Comparison of ENCODE assay signal across 9 mouse cellular contexts in genomic region chr13:23552962-23553361, GRCm38 (mm10). TPM values are rescaled to one million over a fixed set of nuclear protein-coding genes. Genes with fewer than 3 reads are reported as not detected.
DNase-seq lines count a peak whose midpoint lies in the region; ATAC-seq and TF ChIP-seq lines count a peak whose summit lies in the region.
"Had no signal": no experiment of that assay in that cellular context is flagged by ENCODE, and none has a peak within 500 bp of the region (broad histone marks: within the 10 kb centered on the region; RNA-seq: fewer than 3 reads in every experiment).

TSS of gene Hist1h1d (plus strand) at chr13:23553262.

- TF ChIP-seq CTCF in kidney, adult 2 months (conservative IDR thresholded peaks at IDR 0.05; ENCODE audit: insufficient read depth, insufficient read length, low read depth, low read length) = no peak
- no peak for TF ChIP-seq CTCF in midbrain, postnatal 0 days (IDR thresholded peaks at IDR 0.05)

- H3K27ac ChIP-seq in kidney, embryonic 16.5 days (ENCODE audit: low read length) = peak within 1 kb of the TSS; percentile 99
- H3K27ac ChIP-seq in kidney, adult 2 months (ENCODE audit: insufficient read depth, low read depth, low read length) = no peak within 1 kb of the TSS
- H3K27ac ChIP-seq in embryonic facial prominence, embryonic 14.5 days (replicated peaks; ENCODE audit: low read depth, low read length) = peak within 1 kb of the TSS; percentile 98
- H3K27ac ChIP-seq in hindbrain, embryonic 16.5 days (ENCODE audit: low read depth, low read length) = peak within 1 kb of the TSS; percentile 20; the same call in 1 of the 2 replicates
- no peak within 1 kb of the TSS for H3K27ac ChIP-seq in midbrain, postnatal 0 days (ENCODE audit: low read depth, low read length)

- H3K9me3 ChIP-seq in kidney, embryonic 16.5 days (ENCODE audit: low read length) = no peaks in the 10 kb centered on the region
- no peaks in the 10 kb centered on the region for H3K9me3 ChIP-seq in embryonic facial prominence, embryonic 14.5 days (ENCODE audit: control insufficient read depth, low read length)
- no peaks in the 10 kb centered on the region for H3K9me3 ChIP-seq in hindbrain, embryonic 16.5 days (ENCODE audit: control insufficient read depth, low read length)
- H3K9me3 ChIP-seq in midbrain, postnatal 0 days (ENCODE audit: low read length) = no peaks in the 10 kb centered on the region

- no peak for DNase-seq in kidney, adult 2 months
- no peak for DNase-seq in embryonic facial prominence, embryonic 14.5 days (ENCODE audit: low spot score)
- no peak for DNase-seq in midbrain, postnatal 0 days (ENCODE audit: low spot score)
- DNase-seq in urinary bladder, postnatal 10 days (ENCODE audit: low spot score) = no peak
- DNase-seq: thymus, postnatal 36 days had no signal

- H3K4me2 ChIP-seq in kidney, embryonic 16.5 days (replicated peaks; ENCODE audit: low read depth, low read length) = peak within 1 kb of the TSS; percentile 68
- peak within 1 kb of the TSS; percentile 97 for H3K4me2 ChIP-seq in embryonic facial prominence, embryonic 14.5 days (ENCODE audit: low read depth, low read length)
- no peak within 1 kb of the TSS; the same call in 1 of the 2 replicates for H3K4me2 ChIP-seq in hindbrain, embryonic 16.5 days (ENCODE audit: low read length)
- 0 out of 2 replicates have a peak within 1 kb of the TSS, but pooled peaks have one; percentile 59 for H3K4me2 ChIP-seq in midbrain, postnatal 0 days (ENCODE audit: low read depth, low read length, poor library complexity, severe bottlenecking)

- ATAC-seq in kidney, embryonic 16.5 days (ENCODE audit: low FRiP score, low TSS enrichment) = no peak
- ATAC-seq in embryonic facial prominence, embryonic 14.5 days (ENCODE audit: low read depth) = no peak
- ATAC-seq in hindbrain, embryonic 16.5 days = no peak
- ATAC-seq in midbrain, postnatal 0 days (ENCODE audit: low FRiP score) = no peak
- ATAC-seq in inflammation-experienced regulatory T-cells, adult 6 months = no peak
- ATAC-seq in CD4-positive, CD25-positive, alpha-beta regulatory T cell, adult 4 months = no peak

- no peak for TF ChIP-seq POLR2A in kidney, adult 2 months (IDR thresholded peaks at IDR 0.05; ENCODE audit: low read depth, low read length)

- no peak within 1 kb of the TSS; the same call in 1 of the 2 replicates for H3K9ac ChIP-seq in kidney, embryonic 16.5 days (replicated peaks; ENCODE audit: low read length)
- peak within 1 kb of the TSS; percentile 87; the same call in 1 of the 2 replicates for H3K9ac ChIP-seq in embryonic facial prominence, embryonic 14.5 days (ENCODE audit: low read depth, low read length)
- no peak within 1 kb of the TSS for H3K9ac ChIP-seq in hindbrain, embryonic 16.5 days (ENCODE audit: low read depth, low read length)
- H3K9ac ChIP-seq in midbrain, postnatal 0 days (replicated peaks; ENCODE audit: low read length, poor library complexity, severe bottlenecking) = no peak within 1 kb of the TSS

- H3K36me3 ChIP-seq in kidney, embryonic 16.5 days (ENCODE audit: insufficient read depth, low read length) = no peaks in the 10 kb centered on the region
- H3K36me3 ChIP-seq in kidney, adult 2 months (ENCODE audit: control insufficient read depth, insufficient read depth, low read length) = no peaks in the 10 kb centered on the region
- no peaks in the 10 kb centered on the region for H3K36me3 ChIP-seq in embryonic facial prominence, embryonic 14.5 days (ENCODE audit: control insufficient read depth, insufficient read depth, low read length)
- no peaks in the 10 kb centered on the region for H3K36me3 ChIP-seq in hindbrain, embryonic 16.5 days (ENCODE audit: control insufficient read depth, insufficient read depth, low read length)
- no peaks in the 10 kb centered on the region for H3K36me3 ChIP-seq in midbrain, postnatal 0 days (ENCODE audit: insufficient read depth, low read length)

- H3K4me3 ChIP-seq in kidney, embryonic 16.5 days (ENCODE audit: low read length) = no peak within 1 kb of the TSS
- no peak within 1 kb of the TSS for H3K4me3 ChIP-seq in kidney, adult 2 months (ENCODE audit: insufficient read depth, low read depth, low read length)
- peak within 1 kb of the TSS; percentile 58; the same call in 1 of the 2 replicates for H3K4me3 ChIP-seq in embryonic facial prominence, embryonic 14.5 days (ENCODE audit: low read depth, low read length)
- H3K4me3 ChIP-seq in hindbrain, embryonic 16.5 days (ENCODE audit: low read length) = no peak within 1 kb of the TSS
- H3K4me3 ChIP-seq in midbrain, postnatal 0 days (ENCODE audit: low read depth, low read length) = no peak within 1 kb of the TSS

- peaks cover 18% of the 10 kb centered on the region for H3K4me1 ChIP-seq in kidney, embryonic 16.5 days (ENCODE audit: insufficient read depth, low read length)
- H3K4me1 ChIP-seq in kidney, adult 2 months (ENCODE audit: control insufficient read depth, insufficient read depth, low read length) = no peaks in the 10 kb centered on the region
- H3K4me1 ChIP-seq in embryonic facial prominence, embryonic 14.5 days (ENCODE audit: control insufficient read depth, insufficient read depth, low read length) = peaks cover 14% of the 10 kb centered on the region; the same call in 1 of the 2 replicates
- H3K4me1 ChIP-seq in hindbrain, embryonic 16.5 days (ENCODE audit: control insufficient read depth, insufficient read depth, low read depth, low read length) = peaks cover 13% of the 10 kb centered on the region
- H3K4me1 ChIP-seq in midbrain, postnatal 0 days (ENCODE audit: insufficient read depth, low read length) = peaks cover 7% of the 10 kb centered on the region; the same call in 1 of the 2 replicates

- no peaks in the 10 kb centered on the region for H3K27me3 ChIP-seq in kidney, embryonic 16.5 days (ENCODE audit: insufficient read depth, low read length)
- H3K27me3 ChIP-seq in kidney, adult 2 months (replicated peaks; ENCODE audit: control insufficient read depth, insufficient read depth, low read length) = no peaks in the 10 kb centered on the region
- H3K27me3 ChIP-seq in embryonic facial prominence, embryonic 14.5 days (replicated peaks; ENCODE audit: control insufficient read depth, insufficient read depth, low read length) = no peaks in the 10 kb centered on the region
- H3K27me3 ChIP-seq in hindbrain, embryonic 16.5 days (replicated peaks; ENCODE audit: control insufficient read depth, insufficient read depth, low read length) = no peaks in the 10 kb centered on the region
- no peaks in the 10 kb centered on the region for H3K27me3 ChIP-seq in midbrain, postnatal 0 days (ENCODE audit: insufficient read depth, low read length)

RNA-seq across cellular contexts. Expression of gene Hist1h1d, which starts in this region (rescaled TPM):
- 0.37 and 0.55 TPM in 2 replicates for polyA plus RNA-seq in kidney, embryonic 16.5 days (2015; fragmentation: Nextera tagmentation; extraction: Ambion mirVana)
- polyA plus RNA-seq in kidney, adult 2 months (2012; rRNA removed) = 0.05 and 0.09 TPM in 2 replicates
- polyA plus RNA-seq in embryonic facial prominence, embryonic 14.5 days (2014; fragmentation: Nextera tagmentation; extraction: Ambion mirVana) = 0.60 TPM in 2 replicates
- polyA plus RNA-seq in hindbrain, embryonic 16.5 days (2015; fragmentation: Nextera tagmentation; extraction: Ambion mirVana) = 0.07 and 0.10 TPM in 2 replicates
- total RNA-seq in midbrain, postnatal 0 days (2014; rRNA removed) = 21.3 and 23.4 TPM in 2 replicates
- polyA plus RNA-seq in midbrain, postnatal 0 days (2015; fragmentation: Nextera tagmentation; extraction: Ambion mirVana) = 0.04 and 0.07 TPM in 2 replicates
- polyA plus RNA-seq in inflammation-experienced regulatory T-cells, adult 6 months (2017; shearing (Covaris generic)) = under 1 TPM; 0.20 to 0.36 (median 0.34) TPM
- polyA plus RNA-seq in CD4-positive, CD25-positive, alpha-beta regulatory T cell, adult 4 months (2017; shearing (Covaris generic)) = under 1 TPM; 0.18 to 0.35 TPM

Comparison
In these comparisons a context has a peak if more than half of its experiments do, and no peak if none do; other contexts are left out.
1. H3K27ac ChIP-seq: peak in kidney, embryonic 16.5 days (single experiment), embryonic facial prominence, embryonic 14.5 days (single experiment) and hindbrain, embryonic 16.5 days (single experiment); none in kidney, adult 2 months (single experiment) and midbrain, postnatal 0 days (single experiment).